Mouse (Mus musculus) testis, adult 2 months (tissue): ENCODE measurements around the gene Bach2. TPM values are rescaled to one million over a fixed set of nuclear protein-coding genes. Genes with fewer than 3 reads are reported as not detected.

ENCODE experiments used
- H3K27ac ChIP-seq: fragments of 200-500 bp; 2 replicates; pipeline ENCODE4 v1.5.1; 2012; ENCODE audit warnings: low read depth, low read length; ENCODE audit not compliant: control insufficient read depth, insufficient read depth
- H3K27me3 ChIP-seq: fragments of 200-500 bp; 2 replicates; pipeline ENCODE4 v1.6.1; 2012; ENCODE audit warnings: mild to moderate bottlenecking, low read length, moderate library complexity; ENCODE audit not compliant: control insufficient read depth, insufficient read depth
- H3K36me3 ChIP-seq: fragments of 200-500 bp; 2 replicates; pipeline ENCODE4 v1.6.1; 2012; ENCODE audit warnings: mild to moderate bottlenecking, low read length; ENCODE audit not compliant: control insufficient read depth, insufficient read depth
- H3K4me1 ChIP-seq: fragments of 200-500 bp; 2 replicates; pipeline ENCODE4 v1.6.1; 2012; ENCODE audit warnings: low read length; ENCODE audit not compliant: control insufficient read depth, insufficient read depth
- H3K4me3 ChIP-seq: fragments of 200-500 bp; 2 replicates; pipeline ENCODE4 v1.5.1; 2012; ENCODE audit warnings: low read depth, mild to moderate bottlenecking, low read length, moderate library complexity, mixed read lengths; ENCODE audit not compliant: control insufficient read depth
- CTCF ChIP-seq: fragments of 200-500 bp; IDR thresholded peaks from 2 replicates; pipeline ENCODE4 v1.5.1; 2012; ENCODE audit warnings: low read depth, mild to moderate bottlenecking, inconsistent platforms, low read length, moderate library complexity; ENCODE audit not compliant: control insufficient read depth, insufficient read depth, insufficient replicate concordance
- POLR2A ChIP-seq: fragments of 200-500 bp; IDR thresholded peaks from 2 replicates; pipeline ENCODE4 v1.6.1; 2012; ENCODE audit warnings: low read depth, mild to moderate bottlenecking, inconsistent platforms, low read length, moderate library complexity; ENCODE audit not compliant: control insufficient read depth
- polyA plus RNA-seq: library from polyadenylated mRNA; depleted of rRNA; stranded (reverse); fragments of >200 nt; gene quantifications from 2 replicates; pipeline ENCODE4 v1.2.3, GENCODE M21; 2012

The Bach2 gene
- polyA plus RNA-seq, 1 experiment: 2.3 TPM

DNA sequence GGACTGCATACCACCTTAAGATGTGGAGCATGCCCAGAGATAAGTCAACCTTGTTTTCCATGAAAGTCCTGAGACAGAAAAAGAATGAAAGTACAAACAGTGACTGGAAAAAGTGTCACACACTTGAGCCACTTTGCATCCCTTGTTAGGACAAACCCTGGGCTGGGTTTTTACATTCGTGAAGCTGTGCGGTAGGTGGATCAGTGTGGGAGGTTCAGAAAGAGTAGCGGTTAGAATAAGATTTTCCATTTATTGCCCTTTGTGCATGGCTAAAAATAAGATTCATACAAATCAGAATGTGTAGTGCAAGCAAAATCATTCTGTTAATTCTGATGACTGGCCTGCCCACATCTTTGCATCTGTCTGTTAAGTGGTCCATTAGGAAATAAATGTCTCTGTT is 187.0 kb downstream of the Bach2 start:
- Histone ChIP-seq H3K27me3 (no peaks in the 10 kb centered on the region), H3K27ac (no peak overlapping the region), H3K36me3 (no peaks in the 10 kb centered on the region), H3K4me3 (no peak overlapping the region), H3K4me1 (no peaks in the 10 kb centered on the region)
- TF ChIP-seq POLR2A: no peak
- TF ChIP-seq CTCF: no peak

DNA sequence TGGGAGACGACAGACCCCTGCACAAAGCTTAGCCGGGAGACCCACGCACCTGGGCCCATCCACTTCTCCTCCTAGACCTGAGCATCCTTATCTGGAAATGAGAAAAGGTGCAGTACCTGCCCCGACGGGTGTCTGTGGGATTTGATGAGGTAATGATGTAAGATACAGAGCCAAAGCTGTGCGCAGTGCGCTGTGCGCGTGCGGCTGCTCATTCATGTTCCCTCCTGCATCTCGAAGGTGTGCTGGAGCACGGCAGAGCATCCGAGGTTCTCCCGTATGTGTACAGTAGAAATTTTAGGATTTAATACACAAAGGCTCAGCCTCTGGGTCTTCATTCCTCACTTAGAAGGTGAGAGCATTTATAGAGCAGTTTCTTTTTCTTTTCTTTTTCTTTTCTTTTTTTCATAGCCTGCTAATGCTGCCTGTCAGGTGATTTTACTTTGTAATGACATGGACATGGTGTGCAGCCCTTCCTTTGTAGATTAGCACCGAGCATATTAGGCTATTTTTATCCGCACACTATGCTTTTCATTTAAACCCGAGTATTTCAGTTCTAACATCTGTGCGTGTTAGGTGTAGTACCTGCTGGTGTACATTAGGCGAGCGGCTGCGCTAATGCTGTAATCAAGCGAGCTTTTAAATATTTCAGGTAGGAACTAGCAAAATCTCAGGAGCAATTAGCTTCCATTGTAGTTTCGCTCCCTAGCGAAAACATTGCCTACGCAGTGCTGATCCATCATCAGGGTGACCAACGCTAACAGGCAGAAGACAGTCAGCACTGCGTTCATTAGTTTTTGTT is 188.4 kb downstream of the Bach2 start:
- H3K27ac ChIP-seq: no peak overlapping the region
- H3K4me3 ChIP-seq: no peak overlapping the region
- H3K27me3 ChIP-seq: no peaks in the 10 kb centered on the region
- no peak for TF ChIP-seq CTCF
- TF ChIP-seq POLR2A: no peak
- H3K4me1 ChIP-seq: no peaks in the 10 kb centered on the region
- H3K36me3 ChIP-seq: no peaks in the 10 kb centered on the region

DNA sequence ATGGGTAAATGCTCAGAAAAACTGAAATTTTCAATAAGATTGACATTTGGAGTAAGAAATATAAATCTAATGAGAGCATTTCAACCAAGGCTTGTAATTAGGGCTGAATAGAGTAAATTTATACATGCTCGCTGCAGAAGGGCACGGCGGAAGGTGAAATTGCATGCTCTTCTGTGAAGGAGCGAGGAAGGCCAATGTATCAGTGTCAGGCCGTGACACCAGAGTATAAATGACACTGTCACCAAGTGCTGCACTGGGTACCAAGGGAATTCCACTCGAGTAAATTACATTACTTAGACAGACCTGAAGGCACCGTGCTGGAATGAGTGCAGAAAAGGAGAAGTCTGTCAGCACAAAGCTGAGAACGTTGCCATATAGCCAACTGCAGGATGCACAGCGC is 190.1 kb downstream of the Bach2 start:
- no peaks in the 10 kb centered on the region for H3K4me1 ChIP-seq
- H3K27me3 ChIP-seq: no peaks in the 10 kb centered on the region
- no peak overlapping the region for H3K4me3 ChIP-seq
- no peaks in the 10 kb centered on the region for H3K36me3 ChIP-seq
- no peak overlapping the region for H3K27ac ChIP-seq
- no peak for TF ChIP-seq POLR2A
- no peak for TF ChIP-seq CTCF

DNA sequence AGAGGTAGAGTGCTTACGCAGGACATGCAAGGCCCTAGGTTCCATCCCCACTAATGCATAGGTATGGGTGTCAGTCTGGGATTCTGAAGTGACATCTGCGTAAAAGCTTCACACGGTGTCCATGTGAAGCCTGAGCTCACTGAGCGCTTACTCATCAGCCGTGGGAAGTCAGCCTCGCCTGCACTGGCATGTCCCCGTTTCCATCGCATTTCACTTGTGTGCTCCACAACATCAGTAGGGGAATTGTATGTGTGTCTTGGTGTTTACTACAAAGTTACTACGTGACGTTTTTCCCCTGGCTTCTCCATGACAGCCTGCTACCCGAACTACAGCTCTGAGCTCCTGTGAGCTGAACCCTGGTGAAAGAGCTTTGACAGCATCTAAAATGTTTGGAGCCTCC is 191.5 kb downstream of the Bach2 start:
- Histone ChIP-seq H3K27me3 (no peaks in the 10 kb centered on the region), H3K4me3 (no peak overlapping the region), H3K4me1 (no peaks in the 10 kb centered on the region), H3K27ac (no peak overlapping the region), H3K36me3 (no peaks in the 10 kb centered on the region)
- TF ChIP-seq CTCF (no peak), POLR2A (no peak)

DNA sequence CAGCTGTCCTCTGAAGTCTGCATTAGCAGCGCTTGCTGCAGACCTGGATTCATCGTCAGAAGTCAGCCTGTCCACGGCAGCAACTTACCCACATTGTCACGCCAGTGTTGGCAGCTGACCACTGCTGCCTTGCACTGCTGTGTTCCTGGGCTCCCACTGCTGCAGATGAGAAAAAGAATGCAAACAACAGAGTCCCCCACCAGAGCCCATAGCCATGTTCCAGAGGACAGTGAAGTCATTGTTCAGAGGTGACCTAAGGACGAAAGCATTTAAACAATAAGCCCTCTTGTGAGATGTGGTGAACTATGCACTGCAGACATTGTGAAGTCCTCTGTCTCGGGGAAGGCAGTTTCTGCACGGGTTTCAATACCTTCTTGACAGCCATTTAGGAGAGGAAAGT is 192.4 kb downstream of the Bach2 start:
- Histone ChIP-seq H3K36me3 (no peaks in the 10 kb centered on the region), H3K27me3 (no peaks in the 10 kb centered on the region), H3K4me1 (no peaks in the 10 kb centered on the region), H3K27ac (no peak overlapping the region), H3K4me3 (no peak overlapping the region)
- TF ChIP-seq CTCF (no peak), POLR2A (no peak)

DNA sequence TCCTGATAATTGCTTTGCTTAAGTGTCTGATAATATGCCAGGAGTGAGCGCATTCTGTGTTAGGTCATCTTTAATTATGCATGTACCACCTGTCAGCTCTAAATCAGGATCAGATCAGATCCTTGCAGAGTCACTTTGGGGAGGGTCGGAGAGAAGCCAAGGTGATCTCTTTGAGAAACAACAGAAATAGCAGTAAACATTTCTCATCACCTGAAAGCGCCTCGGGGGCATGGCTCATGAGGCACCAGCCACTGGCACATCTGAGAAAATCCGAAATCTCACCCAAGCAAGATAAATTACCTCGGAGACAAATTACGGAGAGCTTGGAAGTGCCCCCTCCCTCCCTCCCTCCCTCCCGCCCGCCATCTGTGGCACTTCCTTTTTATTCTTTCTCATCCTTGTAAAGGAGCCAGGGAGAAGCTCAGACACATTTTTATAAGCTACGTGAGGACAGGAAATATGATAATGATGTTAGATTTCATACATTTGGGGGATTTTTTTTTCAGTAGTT is 193.7 kb downstream of the Bach2 start:
- H3K27me3 ChIP-seq: no peaks in the 10 kb centered on the region
- H3K4me1 ChIP-seq: no peaks in the 10 kb centered on the region
- no peaks in the 10 kb centered on the region for H3K36me3 ChIP-seq
- no peak for TF ChIP-seq POLR2A
- no peak overlapping the region for H3K4me3 ChIP-seq
- no peak overlapping the region for H3K27ac ChIP-seq

DNA sequence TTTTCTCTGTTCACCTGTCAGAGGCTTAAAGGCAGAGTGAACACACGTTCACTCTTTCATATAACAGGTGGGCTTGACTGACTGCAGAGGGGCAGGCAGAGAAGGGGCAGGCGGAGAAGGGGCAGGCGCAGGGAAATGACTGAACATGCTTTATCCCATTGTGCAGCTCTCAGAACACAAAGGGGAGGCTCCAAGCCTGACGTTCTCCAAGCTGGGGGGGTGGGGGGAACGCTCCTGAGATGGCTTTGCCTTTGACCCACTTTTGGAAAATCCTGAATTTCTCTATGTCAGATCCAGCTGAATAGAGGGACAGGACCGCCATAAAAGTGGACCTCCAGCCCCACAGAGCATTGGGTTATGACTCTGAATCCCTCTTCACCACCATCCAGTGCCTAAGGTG is 194.3 kb downstream of the Bach2 start:
- Histone ChIP-seq H3K36me3 (no peaks in the 10 kb centered on the region), H3K27me3 (no peaks in the 10 kb centered on the region), H3K27ac (no peak overlapping the region), H3K4me1 (no peaks in the 10 kb centered on the region), H3K4me3 (no peak overlapping the region)
- TF ChIP-seq CTCF (no peak), POLR2A (no peak)
